Mouse (Mus musculus): Measurements from ENCODE around the gene Thsd4. TPM values are rescaled to one million over a fixed set of nuclear protein-coding genes. Genes with fewer than 3 reads are reported as not detected.

Thsd4 gene
- polyA plus RNA-seq, 1 experiment = 0.65 TPM

GRCm38 (mm10) chr9:60225453-60225852 lies 296.4 kb downstream of the Thsd4 start:
- no peak overlapping the region for H3K4me3 ChIP-seq (replicated peaks)
- no peaks in the 10 kb centered on the region for H3K36me3 ChIP-seq (replicated peaks; ENCODE audit: low read length)
- no peak for TF ChIP-seq GATA1 (IDR thresholded peaks at IDR 0.05; ENCODE audit: borderline replicate concordance, low read length)
- no peak for TF ChIP-seq FLI1 (IDR thresholded peaks at IDR 0.05; ENCODE audit: low read length)
- no peaks in the 10 kb centered on the region for H3K9me3 ChIP-seq
- H3K4me1 ChIP-seq = no peaks in the 10 kb centered on the region
- H3K27me3 ChIP-seq (replicated peaks) = peaks cover 23% of the 10 kb centered on the region

GRCm38 (mm10) chr9:60224039-60224695 lies 297.7 kb downstream of the Thsd4 start:
- no peaks in the 10 kb centered on the region for H3K4me1 ChIP-seq
- TF ChIP-seq GATA1 (IDR thresholded peaks at IDR 0.05; ENCODE audit: borderline replicate concordance, low read length) (no peak), FLI1 (IDR thresholded peaks at IDR 0.05; ENCODE audit: low read length) (no peak)
- peaks cover 25% of the 10 kb centered on the region for H3K27me3 ChIP-seq (replicated peaks)
- H3K9me3 ChIP-seq = no peaks in the 10 kb centered on the region
- H3K36me3 ChIP-seq (replicated peaks; ENCODE audit: low read length) = no peaks in the 10 kb centered on the region
- no peak overlapping the region for H3K4me3 ChIP-seq (replicated peaks)

GRCm38 (mm10) chr9:60220431-60220830 lies 301.4 kb downstream of the Thsd4 start:
- peaks cover 9% of the 10 kb centered on the region for H3K4me1 ChIP-seq
- peaks cover 20% of the 10 kb centered on the region for H3K27me3 ChIP-seq (replicated peaks)
- TF ChIP-seq FLI1 (IDR thresholded peaks at IDR 0.05; ENCODE audit: low read length) (no peak), GATA1 (IDR thresholded peaks at IDR 0.05; ENCODE audit: borderline replicate concordance, low read length) (no peak)
- H3K9me3 ChIP-seq = peaks cover 5% of the 10 kb centered on the region
- no peak overlapping the region for H3K4me3 ChIP-seq (replicated peaks)
- H3K36me3 ChIP-seq (replicated peaks; ENCODE audit: low read length) = no peaks in the 10 kb centered on the region

GRCm38 (mm10) chr9:60218396-60218795 lies 303.4 kb downstream of the Thsd4 start:
- H3K36me3 ChIP-seq (replicated peaks; ENCODE audit: low read length) = no peaks in the 10 kb centered on the region
- TF ChIP-seq FLI1 (IDR thresholded peaks at IDR 0.05; ENCODE audit: low read length) (no peak), GATA1 (IDR thresholded peaks at IDR 0.05; ENCODE audit: borderline replicate concordance, low read length) (no peak)

GRCm38 (mm10) chr9:60216029-60216428 lies 305.8 kb downstream of the Thsd4 start:
- peaks cover 9% of the 10 kb centered on the region for H3K4me1 ChIP-seq
- TF ChIP-seq GATA1 (IDR thresholded peaks at IDR 0.05; ENCODE audit: borderline replicate concordance, low read length) (no peak), FLI1 (IDR thresholded peaks at IDR 0.05; ENCODE audit: low read length) (no peak)
- H3K36me3 ChIP-seq (replicated peaks; ENCODE audit: low read length) = no peaks in the 10 kb centered on the region
- no peak overlapping the region for H3K4me3 ChIP-seq (replicated peaks)
- peaks cover 10% of the 10 kb centered on the region for H3K27me3 ChIP-seq (replicated peaks)
- peaks cover 9% of the 10 kb centered on the region for H3K9me3 ChIP-seq

More at GRCm38 (mm10) chr9:60218396-60218795, 303.4 kb downstream of the Thsd4 start:
- Histone ChIP-seq H3K4me1 (peaks cover 9% of the 10 kb centered on the region), H3K4me3 (replicated peaks) (no peak overlapping the region), H3K9me3 (peaks cover 9% of the 10 kb centered on the region), H3K27me3 (replicated peaks) (peaks cover 21% of the 10 kb centered on the region)

GRCm38 (mm10) chr9:60213111-60213510 lies 308.7 kb downstream of the Thsd4 start:
- no peaks in the 10 kb centered on the region for H3K36me3 ChIP-seq (replicated peaks; ENCODE audit: low read length)
- no peak overlapping the region for H3K4me3 ChIP-seq (replicated peaks)
- H3K4me1 ChIP-seq = peaks cover 7% of the 10 kb centered on the region
- TF ChIP-seq FLI1 (IDR thresholded peaks at IDR 0.05; ENCODE audit: low read length) (no peak), GATA1 (IDR thresholded peaks at IDR 0.05; ENCODE audit: borderline replicate concordance, low read length) (no peak)
- H3K9me3 ChIP-seq = peaks cover 9% of the 10 kb centered on the region
- peaks cover 7% of the 10 kb centered on the region for H3K27me3 ChIP-seq (replicated peaks)

- Histone ChIP-seq H3K36me3 (replicated peaks; ENCODE audit: low read length) (no peaks in the 10 kb centered on the region), H3K4me3 (replicated peaks) (no peak overlapping the region), H3K27me3 (replicated peaks) (peaks cover 4% of the 10 kb centered on the region), H3K4me1 (no peaks in the 10 kb centered on the region), H3K9me3 (no peaks in the 10 kb centered on the region)
- TF ChIP-seq GATA1 (IDR thresholded peaks at IDR 0.05; ENCODE audit: borderline replicate concordance, low read length) (no peak), FLI1 (IDR thresholded peaks at IDR 0.05; ENCODE audit: low read length) (no peak)
Observed at GRCm38 (mm10) chr9:60208843-60209242, 313.0 kb downstream of the Thsd4 start.

GRCm38 (mm10) chr9:60203141-60203540 lies 318.7 kb downstream of the Thsd4 start:
- TF ChIP-seq FLI1 (IDR thresholded peaks at IDR 0.05; ENCODE audit: low read length) = no peak
- no peak for TF ChIP-seq GATA1 (IDR thresholded peaks at IDR 0.05; ENCODE audit: borderline replicate concordance, low read length)
- H3K36me3 ChIP-seq (replicated peaks; ENCODE audit: low read length) = no peaks in the 10 kb centered on the region
- no peaks in the 10 kb centered on the region for H3K4me1 ChIP-seq
- H3K9me3 ChIP-seq = no peaks in the 10 kb centered on the region
- no peak overlapping the region for H3K4me3 ChIP-seq (replicated peaks)
- peaks cover 4% of the 10 kb centered on the region for H3K27me3 ChIP-seq (replicated peaks)

GRCm38 (mm10) chr9:60200436-60200835 lies 321.4 kb downstream of the Thsd4 start:
- TF ChIP-seq GATA1 (IDR thresholded peaks at IDR 0.05; ENCODE audit: borderline replicate concordance, low read length) (no peak), FLI1 (IDR thresholded peaks at IDR 0.05; ENCODE audit: low read length) (no peak)
- no peaks in the 10 kb centered on the region for H3K36me3 ChIP-seq (replicated peaks; ENCODE audit: low read length)

GRCm38 (mm10) chr9:60198530-60199200 lies 323.2 kb downstream of the Thsd4 start:
- no peaks in the 10 kb centered on the region for H3K4me1 ChIP-seq
- peaks cover 13% of the 10 kb centered on the region; the same call in 1 of the 2 replicates for H3K9me3 ChIP-seq
- H3K27me3 ChIP-seq (replicated peaks) = no peaks in the 10 kb centered on the region
- no peak overlapping the region for H3K4me3 ChIP-seq (replicated peaks)
- no peaks in the 10 kb centered on the region for H3K36me3 ChIP-seq (replicated peaks; ENCODE audit: low read length)
- TF ChIP-seq GATA1 (IDR thresholded peaks at IDR 0.05; ENCODE audit: borderline replicate concordance, low read length) (no peak), FLI1 (IDR thresholded peaks at IDR 0.05; ENCODE audit: low read length) (no peak)

More at GRCm38 (mm10) chr9:60200436-60200835, 321.4 kb downstream of the Thsd4 start:
- H3K9me3 ChIP-seq = peaks cover 13% of the 10 kb centered on the region; the same call in 1 of the 2 replicates
- H3K4me3 ChIP-seq (replicated peaks) = no peak overlapping the region
- no peaks in the 10 kb centered on the region for H3K27me3 ChIP-seq (replicated peaks)
- H3K4me1 ChIP-seq = no peaks in the 10 kb centered on the region
